Mouse (Mus musculus) hindbrain, embryonic 14.5 days (tissue): ENCODE data around the gene Ubash3a. TPM values are rescaled to one million over a fixed set of nuclear protein-coding genes. Genes with fewer than 3 reads are reported as not detected.

Experiments
- ATAC-seq: fragments of 200-750 bp; cut with Nextera tagmentation; 2 replicates; pipeline ENCODE4 v1.8.0; 2017; ENCODE audit warnings: moderate number of reproducible peaks, mild to moderate bottlenecking, moderate TSS enrichment, moderate library complexity; ENCODE audit not compliant: low FRiP score
- DNase-seq: peaks from one replicate; pipeline ENCODE4 v3.0.0-alpha.2; 2015; ENCODE audit warnings: low spot score
- H3K27ac ChIP-seq: fragments of 300-500 bp; sonication (generic); 2 replicates; pipeline ENCODE4 v1.5.1; 2014; ENCODE audit warnings: mild to moderate bottlenecking, moderate library complexity
- H3K27me3 ChIP-seq: fragments of 300-500 bp; sonication (generic); 2 replicates; pipeline ENCODE4 v1.6.1; 2014; ENCODE audit warnings: mild to moderate bottlenecking, low read length, mixed read lengths; ENCODE audit not compliant: control insufficient read depth, insufficient read depth
- H3K36me3 ChIP-seq: fragments of 300-500 bp; sonication (generic); replicated peaks from 2 replicates; pipeline ENCODE4 v1.6.1; 2014; ENCODE audit not compliant: control insufficient read depth, insufficient read depth
- H3K4me1 ChIP-seq: fragments of 300-500 bp; sonication (generic); replicated peaks from 2 replicates; pipeline ENCODE4 v1.6.1; 2014; ENCODE audit warnings: antibody characterized with exemption, low read length, mixed read lengths; ENCODE audit not compliant: control insufficient read depth, insufficient read depth
- H3K4me2 ChIP-seq: fragments of 300-500 bp; sonication (generic); replicated peaks from 2 replicates; pipeline ENCODE4 v1.6.1; 2014; ENCODE audit warnings: mild to moderate bottlenecking, moderate library complexity
- H3K4me3 ChIP-seq: fragments of 300-500 bp; sonication (generic); replicated peaks from 2 replicates; pipeline ENCODE4 v1.5.1; 2014; ENCODE audit warnings: mild to moderate bottlenecking, low read length
- H3K9ac ChIP-seq: fragments of 300-500 bp; sonication (generic); 2 replicates; pipeline ENCODE4 v1.6.1; 2014
- H3K9me3 ChIP-seq: fragments of 300-500 bp; sonication (generic); 2 replicates; pipeline ENCODE4 v1.6.1; 2016; ENCODE audit warnings: low read length; ENCODE audit not compliant: control insufficient read depth
- WGBS: fragments of 180-500 bp; shearing (Covaris S2); extraction: QIAGEN DNeasy Blood & Tissue Kit; methylation state at CpG from one replicate; pipeline ENCODE4 v1.1.7; 2014; 5-methylcytosine and 5-hydroxymethylcytosine counted together
- polyA plus RNA-seq: library from polyadenylated mRNA; unstranded; fragments of >200 nt; fragmentation: Nextera tagmentation; extraction: Ambion mirVana; gene quantifications from 2 replicates; pipeline ENCODE4 v1.2.1, GENCODE M21; 2014

Ubash3a gene
- polyA plus RNA-seq, 1 experiment from 2014 or later: not detected

DNA sequence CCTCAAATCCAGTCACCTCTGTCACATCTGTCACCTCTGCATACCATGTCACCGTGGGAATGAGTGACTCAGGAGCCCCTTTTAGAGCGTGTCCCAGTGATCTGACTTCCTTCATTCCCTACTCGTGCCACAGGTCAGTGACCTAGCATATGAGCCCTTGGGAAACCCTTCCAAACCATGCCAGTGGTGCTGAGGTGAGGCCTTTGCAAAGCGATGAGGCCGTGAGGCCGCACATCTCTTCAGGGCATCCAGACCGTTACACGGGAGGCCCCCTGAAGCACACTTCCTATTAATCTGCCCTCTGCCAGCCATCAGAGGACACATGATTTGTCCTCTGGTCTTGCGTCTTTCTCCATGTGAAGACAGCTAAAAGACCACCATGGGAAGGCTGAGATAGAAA lies 71.9 kb downstream of the Ubash3a start:
- no peaks in the 10 kb centered on the region for H3K9me3 ChIP-seq
- H3K4me2 ChIP-seq: no peak overlapping the region
- H3K36me3 ChIP-seq: no peaks in the 10 kb centered on the region
- H3K4me3 ChIP-seq: no peak overlapping the region
- peaks cover 13% of the 10 kb centered on the region; the same call in 1 of the 2 replicates for H3K4me1 ChIP-seq
- no peak for DNase-seq
- no peak overlapping the region for H3K9ac ChIP-seq
- ATAC-seq: no peak
- 79% methylated on average over 9 of the region's 9 CpGs for WGBS
- H3K27ac ChIP-seq: no peak overlapping the region
- H3K27me3 ChIP-seq: no peaks in the 10 kb centered on the region

DNA sequence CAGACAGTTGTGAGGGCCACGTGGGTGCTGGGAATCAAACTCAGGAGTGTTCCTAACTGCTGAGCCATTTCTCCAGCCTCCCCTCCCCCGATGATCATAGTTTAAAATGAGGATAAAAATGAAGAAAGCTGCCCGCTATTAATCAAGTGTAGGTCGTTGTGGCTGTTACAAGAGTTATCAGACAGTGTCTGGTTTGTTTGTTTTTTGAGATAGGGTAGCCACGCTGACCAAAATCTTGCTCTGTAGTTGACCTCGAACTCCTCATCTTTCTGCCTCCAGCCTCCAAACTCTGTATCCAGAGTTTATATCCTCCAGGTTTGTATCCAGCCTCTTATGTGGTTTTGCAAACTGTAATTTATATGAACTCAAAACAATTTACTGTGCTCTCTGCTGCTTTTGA lies 72.6 kb downstream of the Ubash3a start:
- no peaks in the 10 kb centered on the region for H3K27me3 ChIP-seq
- H3K4me3 ChIP-seq: no peak overlapping the region
- ATAC-seq: no peak
- H3K27ac ChIP-seq: no peak overlapping the region
- no peak for DNase-seq
- WGBS: 88% methylated on average over 6 of the region's 6 CpGs
- no peaks in the 10 kb centered on the region for H3K9me3 ChIP-seq
- peaks cover 13% of the 10 kb centered on the region; the same call in 1 of the 2 replicates for H3K4me1 ChIP-seq
- no peaks in the 10 kb centered on the region for H3K36me3 ChIP-seq
- no peak overlapping the region for H3K9ac ChIP-seq
- no peak overlapping the region for H3K4me2 ChIP-seq

DNA sequence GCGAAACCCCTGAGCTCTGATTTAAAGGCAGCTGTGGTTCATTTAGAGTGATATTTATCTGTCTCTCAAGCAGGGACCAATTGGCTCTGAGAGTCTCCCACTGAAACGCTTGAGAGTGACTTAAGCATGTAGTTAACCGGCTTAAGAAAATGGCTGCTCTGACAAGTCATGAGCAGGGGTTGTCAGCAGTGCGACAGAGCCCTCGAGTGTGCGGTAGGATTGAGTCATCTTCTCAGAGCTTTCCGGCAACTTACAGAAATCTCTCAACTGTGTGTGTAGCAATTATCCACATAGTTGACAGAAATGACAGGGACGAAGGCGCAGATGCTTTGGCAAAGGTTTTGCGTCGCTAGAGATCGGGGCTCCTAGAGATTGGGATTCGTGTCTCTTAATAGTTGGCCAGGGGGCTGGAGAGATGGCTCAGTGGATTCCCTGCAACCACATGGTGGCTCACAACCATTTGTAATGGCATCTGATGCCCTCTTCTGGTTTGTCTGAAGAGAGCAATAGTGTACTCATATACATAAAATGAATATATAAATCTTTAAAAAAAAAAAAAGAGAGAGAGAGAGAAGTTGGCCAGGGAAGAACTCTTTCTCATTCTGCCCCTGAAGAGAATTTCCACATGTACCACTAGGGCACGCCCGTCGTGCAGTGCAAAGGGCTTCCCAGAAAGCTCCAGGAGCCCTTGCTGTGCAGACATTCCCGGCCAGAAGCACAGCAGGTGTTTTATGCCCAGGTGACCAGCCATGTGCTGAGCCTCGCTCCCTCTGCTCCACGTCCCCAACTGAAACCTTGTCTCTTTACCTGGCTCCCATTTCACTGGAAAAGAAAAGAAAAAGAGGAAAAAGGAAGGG lies 74.4 kb downstream of the Ubash3a start:
- ATAC-seq: no peak
- no peaks in the 10 kb centered on the region for H3K9me3 ChIP-seq
- DNase-seq: no peak
- WGBS: 41% methylated on average over 19 of the region's 19 CpGs
- no peak overlapping the region for H3K27ac ChIP-seq
- no peaks in the 10 kb centered on the region for H3K27me3 ChIP-seq
- peak overlapping the region; percentile 22; the same call in 1 of the 2 replicates for H3K4me2 ChIP-seq
- no peak overlapping the region for H3K9ac ChIP-seq
- H3K4me1 ChIP-seq: peaks cover 13% of the 10 kb centered on the region; the same call in 1 of the 2 replicates
- no peaks in the 10 kb centered on the region for H3K36me3 ChIP-seq
- H3K4me3 ChIP-seq: no peak overlapping the region

DNA sequence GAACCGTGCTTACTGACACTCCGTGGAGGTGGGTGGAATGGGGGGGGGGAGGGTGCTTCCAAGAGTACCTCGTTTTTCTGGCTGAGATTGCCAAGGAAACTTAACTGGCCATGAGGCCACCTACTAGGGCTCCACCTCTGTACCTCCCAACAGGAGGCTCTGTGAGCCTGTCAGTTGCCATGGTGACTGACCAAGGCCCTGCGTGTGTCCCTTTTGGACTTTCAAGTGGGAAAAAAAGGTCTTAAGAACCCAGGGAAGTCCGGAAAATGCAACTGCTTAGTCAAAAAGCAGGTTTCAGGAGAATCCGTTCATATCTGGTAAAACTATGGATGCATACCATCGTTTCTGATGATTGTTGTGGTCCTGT lies 75.0 kb downstream of the Ubash3a start:
- Histone ChIP-seq H3K4me2 (peak overlapping the region; percentile 22; the same call in 1 of the 2 replicates), H3K4me1 (peaks cover 10% of the 10 kb centered on the region; the same call in 1 of the 2 replicates), H3K27ac (no peak overlapping the region), H3K27me3 (no peaks in the 10 kb centered on the region), H3K4me3 (no peak overlapping the region), H3K36me3 (no peaks in the 10 kb centered on the region), H3K9me3 (no peaks in the 10 kb centered on the region), H3K9ac (no peak overlapping the region)
- ATAC-seq: no peak
- 11% methylated on average over 7 of the region's 7 CpGs for WGBS
- no peak for DNase-seq

DNA sequence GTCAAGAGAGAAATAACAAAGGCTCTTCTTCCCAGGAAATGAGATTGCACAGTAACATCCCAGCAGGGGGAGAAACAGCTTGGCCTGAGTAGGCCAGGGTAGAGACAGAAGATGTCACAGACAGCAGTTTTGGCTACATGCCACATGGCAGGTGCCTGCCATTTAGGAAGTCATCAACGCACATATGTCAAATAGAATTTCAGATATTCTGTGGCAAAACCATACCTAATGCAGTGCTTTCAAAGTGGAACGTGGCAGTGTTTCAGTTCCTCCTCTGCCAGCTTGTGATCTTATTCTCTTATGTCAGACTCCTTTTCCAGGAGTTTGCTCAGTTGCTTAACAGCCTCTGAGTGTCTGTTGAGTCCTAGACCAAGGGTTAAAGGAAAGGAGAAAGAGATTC lies 78.2 kb downstream of the Ubash3a start:
- ATAC-seq (no peak), DNase-seq (no peak)
- H3K36me3 ChIP-seq: no peaks in the 10 kb centered on the region

DNA sequence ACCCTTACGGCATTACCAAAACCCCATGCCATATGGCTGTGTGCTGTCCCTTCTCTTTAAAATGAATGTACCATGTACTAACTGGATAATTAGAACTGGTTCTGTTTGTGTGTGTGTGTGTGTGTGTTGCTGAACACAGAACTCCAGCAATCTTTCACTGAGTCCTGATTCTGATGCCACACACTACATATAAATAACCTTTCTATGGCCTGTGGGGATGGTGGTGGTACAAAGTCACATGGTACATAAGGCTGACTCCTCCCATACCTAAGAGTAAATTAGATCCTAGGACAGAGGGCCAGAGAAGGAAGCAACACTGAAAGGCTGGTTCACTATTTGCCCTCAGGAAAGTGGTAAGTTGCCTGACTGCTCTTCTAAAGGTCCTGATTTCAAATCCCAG lies 78.8 kb downstream of the Ubash3a start, which contains the start of gene Slc37a1:
Gene Slc37a1 (plus strand): TSS at position 301 of the 400 bp plus-strand sequence.
- no peaks in the 10 kb centered on the region for H3K27me3 ChIP-seq
- H3K27ac ChIP-seq: no peak within 1 kb of the TSS
- WGBS: 88% methylated on average over 1 of the region's 1 CpGs
- peaks cover 7% of the 10 kb centered on the region; the same call in 1 of the 2 replicates for H3K4me1 ChIP-seq
- H3K9me3 ChIP-seq: no peaks in the 10 kb centered on the region
- DNase-seq (no peak), ATAC-seq (no peak)
- H3K4me3 ChIP-seq: no peak within 1 kb of the TSS
- H3K4me2 ChIP-seq: no peak within 1 kb of the TSS
- H3K9ac ChIP-seq: no peak within 1 kb of the TSS
- no peaks in the 10 kb centered on the region for H3K36me3 ChIP-seq

More for the DNA sequence above, 78.2 kb downstream of the Ubash3a start:
- Histone ChIP-seq H3K27ac (no peak overlapping the region), H3K4me2 (no peak overlapping the region), H3K4me3 (no peak overlapping the region), H3K4me1 (peaks cover 7% of the 10 kb centered on the region; the same call in 1 of the 2 replicates), H3K9me3 (no peaks in the 10 kb centered on the region), H3K9ac (no peak overlapping the region), H3K27me3 (no peaks in the 10 kb centered on the region)
- WGBS: 69% methylated on average over 2 of the region's 2 CpGs

DNA sequence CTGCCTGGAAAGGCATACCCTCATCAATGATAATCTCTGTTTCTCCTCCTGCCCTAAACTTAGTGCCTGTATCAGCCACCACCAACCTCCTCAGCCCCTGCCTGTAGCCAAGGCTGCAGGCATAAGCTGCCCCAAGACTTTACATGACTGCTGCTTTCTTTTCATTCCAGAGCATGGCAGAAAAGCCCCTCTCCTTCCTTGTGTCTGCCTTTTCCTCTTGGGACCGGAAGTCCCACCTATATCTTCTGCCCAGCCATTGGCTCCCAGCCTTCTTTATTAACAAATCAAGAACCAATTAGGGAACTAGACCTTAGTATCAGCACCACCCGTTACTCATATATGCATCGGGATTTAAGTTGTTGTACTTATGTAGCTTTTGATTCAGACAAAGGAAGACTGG lies 79.5 kb downstream of the Ubash3a start:
- H3K27ac ChIP-seq: no peak overlapping the region
- H3K36me3 ChIP-seq: no peaks in the 10 kb centered on the region
- ATAC-seq: no peak
- no peak for DNase-seq
- H3K27me3 ChIP-seq: no peaks in the 10 kb centered on the region
- H3K4me1 ChIP-seq: peaks cover 7% of the 10 kb centered on the region; the same call in 1 of the 2 replicates
- no peaks in the 10 kb centered on the region for H3K9me3 ChIP-seq
- no peak overlapping the region for H3K9ac ChIP-seq
- no peak overlapping the region for H3K4me2 ChIP-seq
- 91% methylated on average over 3 of the region's 3 CpGs for WGBS
- H3K4me3 ChIP-seq: no peak overlapping the region

DNA sequence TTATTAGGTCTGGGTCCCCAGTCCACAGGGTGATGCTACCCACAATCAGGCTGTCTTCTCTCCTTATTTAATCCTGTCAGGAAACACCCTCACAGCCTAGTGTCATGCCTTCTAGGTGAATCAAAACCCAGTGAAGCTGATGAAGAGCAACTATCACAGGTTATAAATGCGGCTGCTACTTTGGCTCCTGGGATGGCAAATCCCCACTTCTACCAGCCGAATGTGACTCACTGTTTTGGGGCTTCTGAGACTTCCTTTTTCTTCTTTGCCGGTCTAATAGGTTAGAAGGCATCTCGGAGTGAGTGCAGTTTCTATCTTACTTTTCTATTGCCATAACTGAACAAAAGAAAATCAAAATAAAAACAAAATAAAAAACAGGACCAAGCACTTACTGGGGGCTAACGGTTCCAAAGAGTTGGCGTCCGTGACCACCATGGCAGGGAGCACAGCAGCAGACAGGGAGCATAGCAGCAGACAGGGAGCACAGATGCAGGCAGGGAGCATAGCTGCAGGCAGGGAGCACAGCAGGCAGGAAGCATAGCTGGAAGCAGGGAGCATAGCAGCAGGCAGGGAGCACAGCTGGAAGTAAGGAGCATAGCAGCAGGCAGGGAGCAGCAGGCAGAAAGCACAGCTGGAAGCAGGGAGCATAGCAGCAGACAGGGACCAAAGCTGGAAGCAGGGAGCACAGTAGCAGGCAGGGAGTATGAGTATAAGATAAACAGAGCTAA lies 81.5 kb downstream of the Ubash3a start:
- no peak overlapping the region for H3K4me3 ChIP-seq
- H3K27ac ChIP-seq: no peak overlapping the region
- no peaks in the 10 kb centered on the region for H3K27me3 ChIP-seq
- DNase-seq (no peak), ATAC-seq (no peak)
- no peaks in the 10 kb centered on the region for H3K4me1 ChIP-seq
- 56% methylated on average over 7 of the region's 7 CpGs for WGBS
- no peaks in the 10 kb centered on the region for H3K9me3 ChIP-seq
- H3K9ac ChIP-seq: no peak overlapping the region; the same call in 1 of the 2 replicates
- no peaks in the 10 kb centered on the region for H3K36me3 ChIP-seq
- no peak overlapping the region for H3K4me2 ChIP-seq

DNA sequence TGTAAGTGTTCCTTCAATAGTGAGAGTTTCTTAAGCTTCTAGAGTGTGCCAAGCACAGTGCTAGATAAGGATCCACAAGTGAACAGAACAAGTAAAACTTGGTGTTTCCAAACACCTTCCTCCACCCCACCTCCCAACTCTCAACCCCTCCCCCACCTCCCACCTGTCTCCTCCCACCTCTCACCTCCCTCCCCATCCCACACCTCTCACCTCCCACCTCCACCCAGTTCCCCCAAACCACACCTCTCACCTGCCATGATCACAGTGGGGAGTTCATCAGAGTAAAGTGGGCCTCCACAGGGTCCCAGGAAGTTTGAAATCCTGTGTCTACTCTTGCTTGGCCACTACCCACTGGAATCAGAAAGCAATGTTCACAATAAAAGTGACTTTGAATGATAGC lies 82.6 kb downstream of the Ubash3a start:
- Histone ChIP-seq H3K4me1 (peaks cover under 1% of the 10 kb centered on the region; the same call in 1 of the 2 replicates), H3K9ac (no peak overlapping the region), H3K4me3 (no peak overlapping the region), H3K4me2 (no peak overlapping the region), H3K27me3 (no peaks in the 10 kb centered on the region), H3K9me3 (no peaks in the 10 kb centered on the region), H3K36me3 (no peaks in the 10 kb centered on the region), H3K27ac (no peak overlapping the region)
- DNase-seq (no peak), ATAC-seq (no peak)
